In the genomic region with DNA sequence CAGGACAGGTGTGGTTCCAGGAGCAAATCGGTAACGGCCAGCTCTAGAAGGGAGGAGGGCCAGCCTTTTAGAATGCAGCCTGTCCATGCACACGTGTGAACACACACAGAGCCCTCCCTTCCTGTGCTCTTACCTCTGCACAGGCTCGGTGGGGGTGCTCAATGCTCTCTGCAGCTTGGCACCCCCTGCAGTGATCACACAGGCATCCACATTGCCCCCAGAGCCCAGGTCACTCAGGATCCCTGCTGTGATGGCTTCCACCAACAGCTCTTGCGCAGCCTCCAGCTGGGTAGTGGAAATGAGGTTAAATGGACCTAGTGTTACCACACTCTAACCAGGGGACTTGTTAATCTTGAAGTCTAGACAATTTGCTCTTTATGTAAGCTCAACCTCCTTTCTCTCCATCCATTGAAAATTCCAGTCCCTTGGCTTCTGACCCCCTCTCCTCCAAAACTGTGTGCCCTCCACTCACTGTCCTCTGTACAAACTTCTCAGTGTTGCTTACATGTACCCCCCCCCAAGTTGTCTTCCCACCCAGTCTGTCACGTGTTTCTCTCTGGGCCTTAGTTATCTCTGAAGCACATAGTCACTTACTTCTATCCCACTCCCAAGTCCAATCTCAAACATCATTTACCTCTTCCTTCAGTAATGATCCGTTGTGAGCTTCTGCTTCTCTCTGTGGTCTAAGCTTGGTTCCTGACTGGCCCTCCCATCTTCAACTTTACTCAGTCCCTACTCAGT, we compare ENCODE assay signal across 7 mouse cellular contexts. TPM values are rescaled to one million over a fixed set of nuclear protein-coding genes. Genes with fewer than 3 reads are reported as not detected.
DNase-seq lines count a peak whose midpoint lies in the region; ATAC-seq and TF ChIP-seq lines count a peak whose summit lies in the region.

No protein-coding gene starts in this region.

- H3K4me1 ChIP-seq in lung, postnatal 0 days (ENCODE audit: insufficient read depth, low read depth, low read length): peaks cover 5% of the 10 kb centered on the region; the same call in 1 of the 2 replicates
- H3K4me1 ChIP-seq in forebrain, embryonic 10.5 days: peaks cover 24% of the 10 kb centered on the region
- H3K4me1 ChIP-seq in limb, embryonic 13.5 days: peaks cover 26% of the 10 kb centered on the region
- H3K4me1 ChIP-seq in stomach, postnatal 0 days (replicated peaks; ENCODE audit: control insufficient read depth, insufficient read depth): peaks cover 3% of the 10 kb centered on the region; the same call in 1 of the 2 replicates

- WGBS in lung, postnatal 0 days: 24% methylated on average over 7 of the region's 7 CpGs
- WGBS in forebrain, embryonic 10.5 days: 31% methylated on average over 7 of the region's 7 CpGs
- WGBS in limb, embryonic 13.5 days: 21% methylated on average over 7 of the region's 7 CpGs
- 28% methylated on average over 7 of the region's 7 CpGs for WGBS in stomach, postnatal 0 days

- no peak for TF ChIP-seq EP300 in lung, postnatal 0 days (IDR thresholded peaks at IDR 0.05)
- TF ChIP-seq EP300 in stomach, postnatal 0 days (optimal IDR thresholded peaks at IDR 0.05): no peak

- 0 out of 2 replicates have a peak, but pooled peaks cover 4% of the 10 kb centered on the region for H3K36me3 ChIP-seq in lung, postnatal 0 days (ENCODE audit: insufficient read depth, low read length)
- peaks cover 25% of the 10 kb centered on the region for H3K36me3 ChIP-seq in forebrain, embryonic 10.5 days (replicated peaks)
- H3K36me3 ChIP-seq in limb, embryonic 13.5 days: peaks cover 44% of the 10 kb centered on the region
- H3K36me3 ChIP-seq in stomach, postnatal 0 days (ENCODE audit: control insufficient read depth, insufficient read depth, low read length): peaks cover 2% of the 10 kb centered on the region; the same call in 1 of the 2 replicates

- peak overlapping the region; percentile 91; the same call in 1 of the 2 replicates for H3K4me2 ChIP-seq in lung, postnatal 0 days (replicated peaks; ENCODE audit: low read depth, low read length)
- peak overlapping the region; percentile 96 for H3K4me2 ChIP-seq in limb, embryonic 13.5 days (replicated peaks)
- H3K4me2 ChIP-seq in stomach, postnatal 0 days (replicated peaks; ENCODE audit: low read depth): peak overlapping the region; percentile 96

- no peak for DNase-seq in lung, postnatal 0 days (ENCODE audit: low spot score)
- DNase-seq in lung, postnatal 10 days: no peak
- no peak for DNase-seq in forebrain, embryonic 10.5 days (ENCODE audit: extremely low spot score, low spot score)
- no peak for DNase-seq in stomach, postnatal 0 days (ENCODE audit: low spot score)
- no peak for DNase-seq in left cerebral cortex, adult 8-10 months (ENCODE audit: low spot score in 2 of 2)
- no peak for DNase-seq in adrenal gland, adult 8-10 months

- no peaks in the 10 kb centered on the region for H3K27me3 ChIP-seq in lung, postnatal 0 days (replicated peaks; ENCODE audit: insufficient read depth, low read length)
- no peaks in the 10 kb centered on the region for H3K27me3 ChIP-seq in forebrain, embryonic 10.5 days (ENCODE audit: poor library complexity, severe bottlenecking)
- no peaks in the 10 kb centered on the region for H3K27me3 ChIP-seq in limb, embryonic 13.5 days
- no peaks in the 10 kb centered on the region for H3K27me3 ChIP-seq in stomach, postnatal 0 days (ENCODE audit: control insufficient read depth, insufficient read depth, low read length)

- peak overlapping the region; percentile 88 for H3K4me3 ChIP-seq in lung, postnatal 0 days (ENCODE audit: low read depth, low read length)
- H3K4me3 ChIP-seq in forebrain, embryonic 10.5 days: peak overlapping the region; percentile 85
- peak overlapping the region; percentile 77 for H3K4me3 ChIP-seq in limb, embryonic 13.5 days
- peak overlapping the region; percentile 79; the same call in 1 of the 2 replicates for H3K4me3 ChIP-seq in stomach, postnatal 0 days (ENCODE audit: low read depth, low read length)

- H3K9me3 ChIP-seq in lung, postnatal 0 days (ENCODE audit: low read length): no peaks in the 10 kb centered on the region
- no peaks in the 10 kb centered on the region for H3K9me3 ChIP-seq in forebrain, embryonic 10.5 days
- no peaks in the 10 kb centered on the region for H3K9me3 ChIP-seq in limb, embryonic 13.5 days
- no peaks in the 10 kb centered on the region for H3K9me3 ChIP-seq in stomach, postnatal 0 days (ENCODE audit: control insufficient read depth, low read length)

- H3K27ac ChIP-seq in lung, postnatal 0 days (ENCODE audit: low read length): no peak overlapping the region
- H3K27ac ChIP-seq in forebrain, embryonic 10.5 days: peak overlapping the region; percentile 90
- H3K27ac ChIP-seq in limb, embryonic 13.5 days: peak overlapping the region; percentile 76
- H3K27ac ChIP-seq in stomach, postnatal 0 days (replicated peaks): peak overlapping the region; percentile 20; the same call in 1 of the 2 replicates

- 0 out of 2 replicates have a peak overlapping the region, but pooled peaks have one; percentile 71 for H3K9ac ChIP-seq in lung, postnatal 0 days (replicated peaks; ENCODE audit: low read depth)
- H3K9ac ChIP-seq in limb, embryonic 13.5 days: peak overlapping the region; percentile 82
- H3K9ac ChIP-seq in stomach, postnatal 0 days (ENCODE audit: low read length): peak overlapping the region; percentile 74; the same call in 1 of the 2 replicates

- no peak for TF ChIP-seq CTCF in lung, postnatal 0 days (IDR thresholded peaks at IDR 0.05)
- no peak for TF ChIP-seq CTCF in stomach, postnatal 0 days (IDR thresholded peaks at IDR 0.05; ENCODE audit: low read depth)

- ATAC-seq in lung, postnatal 0 days: no peak
- ATAC-seq in limb, embryonic 13.5 days (ENCODE audit: low FRiP score, low read depth): no peak
- no peak for ATAC-seq in stomach, postnatal 0 days (ENCODE audit: low FRiP score, low TSS enrichment)

RNA-seq across cellular contexts. Expression of a gene that starts 2.2 kb away (rescaled TPM):
- polyA plus RNA-seq in lung, postnatal 0 days (2015; fragmentation: Nextera tagmentation; extraction: Ambion mirVana): 75.9 and 77.2 TPM in 2 replicates
- polyA plus RNA-seq in forebrain, embryonic 10.5 days (2016; fragmentation: Nextera tagmentation; extraction: Ambion mirVana): 28.9 and 31.5 TPM in 2 replicates
- 29.2 and 32.0 TPM in 2 replicates for polyA plus RNA-seq in limb, embryonic 13.5 days (2015; fragmentation: Nextera tagmentation; extraction: Ambion mirVana)
- 65.9 and 68.0 TPM in 2 replicates for polyA plus RNA-seq in stomach, postnatal 0 days (2015; fragmentation: Nextera tagmentation; extraction: Ambion mirVana)
- 10 to 100 TPM; 82.5 to 92.6 (median 90.1) TPM for total RNA-seq in left cerebral cortex, adult 8-10 months (2022)
- total RNA-seq in adrenal gland, adult 8-10 months (2022): 100 to 1,000 TPM in 1 of 4 experiments, 10 to 100 TPM in 3; 66.8 to 110 (median 68.4) TPM

RNA-seq across cellular contexts. Expression of a gene that starts 2.4 kb away (rescaled TPM):
- 0.42 and 0.54 TPM in 2 replicates for polyA plus RNA-seq in lung, postnatal 0 days (2015; fragmentation: Nextera tagmentation; extraction: Ambion mirVana)
- polyA plus RNA-seq in forebrain, embryonic 10.5 days (2016; fragmentation: Nextera tagmentation; extraction: Ambion mirVana): 1.5 and 2.1 TPM in 2 replicates
- polyA plus RNA-seq in limb, embryonic 13.5 days (2015; fragmentation: Nextera tagmentation; extraction: Ambion mirVana): 1.4 and 1.7 TPM in 2 replicates
- polyA plus RNA-seq in stomach, postnatal 0 days (2015; fragmentation: Nextera tagmentation; extraction: Ambion mirVana): 0.22 and 0.85 TPM in 2 replicates
- 1 to 10 TPM in 1 of 4 experiments, under 1 TPM in 2, not detected in 1; 0.67 to 1.2 (median 0.98) TPM for total RNA-seq in left cerebral cortex, adult 8-10 months (2022)
- total RNA-seq in adrenal gland, adult 8-10 months (2022): 1 to 10 TPM in 1 of 4 experiments, under 1 TPM in 2, not detected in 1; 0.78 to 1.8 (median 0.86) TPM

RNA-seq across cellular contexts. Expression of a gene that starts 7.1 kb away (rescaled TPM):
- polyA plus RNA-seq in lung, postnatal 0 days (2015; fragmentation: Nextera tagmentation; extraction: Ambion mirVana): 0.63 and 0.74 TPM in 2 replicates
- 0.76 and 1.4 TPM in 2 replicates for polyA plus RNA-seq in forebrain, embryonic 10.5 days (2016; fragmentation: Nextera tagmentation; extraction: Ambion mirVana)
- polyA plus RNA-seq in limb, embryonic 13.5 days (2015; fragmentation: Nextera tagmentation; extraction: Ambion mirVana): 2.8 TPM in 2 replicates
- polyA plus RNA-seq in stomach, postnatal 0 days (2015; fragmentation: Nextera tagmentation; extraction: Ambion mirVana): 0.75 and 0.77 TPM in 2 replicates
- 10 to 100 TPM; 19.5 to 27.1 (median 23.5) TPM for total RNA-seq in left cerebral cortex, adult 8-10 months (2022)
- 1 to 10 TPM; 1.1 to 3.1 (median 2.2) TPM for total RNA-seq in adrenal gland, adult 8-10 months (2022)

RNA-seq across cellular contexts. Expression of a gene that starts 29.9 kb away (rescaled TPM):
- 29.2 and 33.9 TPM in 2 replicates for polyA plus RNA-seq in lung, postnatal 0 days (2015; fragmentation: Nextera tagmentation; extraction: Ambion mirVana)
- polyA plus RNA-seq in forebrain, embryonic 10.5 days (2016; fragmentation: Nextera tagmentation; extraction: Ambion mirVana): 14.9 and 17.8 TPM in 2 replicates
- polyA plus RNA-seq in limb, embryonic 13.5 days (2015; fragmentation: Nextera tagmentation; extraction: Ambion mirVana): 48.8 and 56.3 TPM in 2 replicates
- polyA plus RNA-seq in stomach, postnatal 0 days (2015; fragmentation: Nextera tagmentation; extraction: Ambion mirVana): 12.8 and 14.1 TPM in 2 replicates
- total RNA-seq in left cerebral cortex, adult 8-10 months (2022): 10 to 100 TPM; 18.8 to 23.8 (median 20.6) TPM
- total RNA-seq in adrenal gland, adult 8-10 months (2022): 10 to 100 TPM; 46.2 to 86.2 (median 68.3) TPM

RNA-seq across cellular contexts. Expression of a gene that starts 35.8 kb away (rescaled TPM):
- 19.0 and 21.5 TPM in 2 replicates for polyA plus RNA-seq in lung, postnatal 0 days (2015; fragmentation: Nextera tagmentation; extraction: Ambion mirVana)
- polyA plus RNA-seq in forebrain, embryonic 10.5 days (2016; fragmentation: Nextera tagmentation; extraction: Ambion mirVana): 29.6 and 29.9 TPM in 2 replicates
- 45.9 and 46.2 TPM in 2 replicates for polyA plus RNA-seq in limb, embryonic 13.5 days (2015; fragmentation: Nextera tagmentation; extraction: Ambion mirVana)
- 13.4 and 14.8 TPM in 2 replicates for polyA plus RNA-seq in stomach, postnatal 0 days (2015; fragmentation: Nextera tagmentation; extraction: Ambion mirVana)
- 10 to 100 TPM in 1 of 4 experiments, 1 to 10 TPM in 3; 8.5 to 11.2 (median 9.1) TPM for total RNA-seq in left cerebral cortex, adult 8-10 months (2022)
- 10 to 100 TPM; 34.1 to 36.1 (median 34.9) TPM for total RNA-seq in adrenal gland, adult 8-10 months (2022)
